Mouse (Mus musculus) limb, embryonic 12.5 days (tissue): ENCODE data around the gene L3mbtl1. TPM values are rescaled to one million over a fixed set of nuclear protein-coding genes. Genes with fewer than 3 reads are reported as not detected.

Experiments used
- ATAC-seq: fragments of 200-750 bp; cut with Nextera tagmentation; 2 replicates; pipeline ENCODE4 v1.8.0; 2017; ENCODE audit warnings: low read depth, moderate TSS enrichment; ENCODE audit not compliant: insufficient number of reproducible peaks, insufficient read depth, low FRiP score, low TSS enrichment
- H3K27ac ChIP-seq: fragments of 300-500 bp; sonication (generic); 2 replicates; pipeline ENCODE4 v1.5.1; 2016; ENCODE audit warnings: mild to moderate bottlenecking, moderate library complexity
- H3K27me3 ChIP-seq: fragments of 300-500 bp; sonication (generic); 2 replicates; pipeline ENCODE4 v1.6.1; 2016; ENCODE audit warnings: mild to moderate bottlenecking, moderate library complexity
- H3K36me3 ChIP-seq: fragments of 300-500 bp; sonication (generic); 2 replicates; pipeline ENCODE4 v1.6.1; 2016; ENCODE audit warnings: mild to moderate bottlenecking, moderate library complexity
- H3K4me1 ChIP-seq: fragments of 300-500 bp; sonication (generic); replicated peaks from 2 replicates; pipeline ENCODE4 v1.6.1; 2016
- H3K4me2 ChIP-seq: fragments of 300-500 bp; sonication (generic); 2 replicates; pipeline ENCODE4 v1.6.1; 2016; ENCODE audit warnings: mild to moderate bottlenecking, moderate library complexity
- H3K4me3 ChIP-seq: fragments of 300-500 bp; sonication (generic); replicated peaks from 2 replicates; pipeline ENCODE4 v1.5.1; 2016; ENCODE audit warnings: mild to moderate bottlenecking
- H3K9ac ChIP-seq: fragments of 300-500 bp; sonication (generic); replicated peaks from 2 replicates; pipeline ENCODE4 v1.6.1; 2016; ENCODE audit warnings: mild to moderate bottlenecking, moderate library complexity
- H3K9me3 ChIP-seq: fragments of 300-500 bp; sonication (generic); 2 replicates; pipeline ENCODE4 v1.6.1; 2016; ENCODE audit warnings: mild to moderate bottlenecking, moderate library complexity
- WGBS: fragments of 180-500 bp; shearing (Covaris S2); methylation state at CpG from one replicate; pipeline ENCODE4 v1.1.7; 2016; 5-methylcytosine and 5-hydroxymethylcytosine counted together
- polyA plus RNA-seq: library from polyadenylated mRNA; unstranded; fragments of >200 nt; fragmentation: Nextera tagmentation; extraction: Ambion mirVana; gene quantifications from 2 replicates; pipeline ENCODE4 v1.2.1, GENCODE M21; 2016

L3mbtl1 gene
- polyA plus RNA-seq, 1 experiment from 2014 or later, result 0.24 TPM

- no peak for ATAC-seq
- 78% methylated on average over 5 of the region's 5 CpGs for WGBS
- no peaks in the 10 kb centered on the region for H3K9me3 ChIP-seq
- no peaks in the 10 kb centered on the region for H3K36me3 ChIP-seq
- H3K4me2 ChIP-seq, result no peak overlapping the region
- no peaks in the 10 kb centered on the region; the same call in 1 of the 2 replicates for H3K4me1 ChIP-seq
- no peak overlapping the region for H3K4me3 ChIP-seq
- 0 out of 2 replicates have a peak, but pooled peaks cover 5% of the 10 kb centered on the region for H3K27me3 ChIP-seq
- no peak overlapping the region for H3K9ac ChIP-seq
- H3K27ac ChIP-seq, result no peak overlapping the region
Observed at GRCm38 (mm10) chr2:162973206-162973605, 29.9 kb downstream of the L3mbtl1 start.

- Histone ChIP-seq H3K27me3 (0 out of 2 replicates have a peak, but pooled peaks cover 5% of the 10 kb centered on the region), H3K4me3 (no peak overlapping the region), H3K4me1 (no peaks in the 10 kb centered on the region; the same call in 1 of the 2 replicates), H3K9me3 (no peaks in the 10 kb centered on the region), H3K4me2 (no peak overlapping the region), H3K9ac (no peak overlapping the region), H3K27ac (no peak overlapping the region), H3K36me3 (no peaks in the 10 kb centered on the region)
- 37% methylated on average over 11 of the region's 11 CpGs for WGBS
- no peak for ATAC-seq
Observed at GRCm38 (mm10) chr2:162973637-162974036, 30.4 kb downstream of the L3mbtl1 start.

DNA sequence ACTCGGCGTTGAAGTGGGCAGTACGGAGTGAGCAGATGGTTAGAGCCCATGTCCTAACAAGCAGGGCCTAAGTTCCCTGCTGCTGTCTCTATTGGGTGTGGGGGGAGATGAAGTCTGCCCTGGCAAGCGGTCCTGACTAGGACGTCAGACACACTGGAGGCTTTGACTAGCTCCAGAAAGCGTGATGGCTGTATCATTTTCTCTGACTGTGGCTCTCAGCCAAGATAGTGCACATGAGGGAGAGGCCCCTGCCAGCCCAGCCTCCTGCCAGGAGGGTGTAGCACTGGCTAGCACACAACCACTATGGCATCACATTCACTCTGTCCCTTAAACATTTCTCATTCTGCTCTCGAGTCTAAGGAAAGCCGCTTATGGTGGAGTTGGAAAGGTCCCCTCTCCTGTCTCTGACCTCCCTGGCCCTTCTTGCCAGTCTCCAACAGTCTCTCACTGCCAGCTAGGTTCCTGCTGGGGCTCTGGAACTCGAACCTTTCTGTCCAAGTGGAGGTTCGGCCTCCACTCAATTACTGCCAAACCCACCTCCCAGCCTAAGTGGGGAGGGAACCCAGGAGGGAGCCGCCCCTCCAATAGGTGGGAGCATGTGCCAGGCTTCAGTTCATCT lies 32.0 kb downstream of the L3mbtl1 start:
- Histone ChIP-seq H3K4me3 (no peak overlapping the region), H3K9ac (no peak overlapping the region), H3K9me3 (no peaks in the 10 kb centered on the region), H3K36me3 (no peaks in the 10 kb centered on the region), H3K4me1 (no peaks in the 10 kb centered on the region; the same call in 1 of the 2 replicates), H3K27ac (no peak overlapping the region), H3K27me3 (0 out of 2 replicates have a peak, but pooled peaks cover 5% of the 10 kb centered on the region), H3K4me2 (no peak overlapping the region)
- 79% methylated on average over 11 of the region's 11 CpGs for WGBS
- ATAC-seq, result 0 out of 2 replicates have a peak, but pooled peaks have one; percentile 2

- H3K9ac ChIP-seq, result no peak overlapping the region
- H3K36me3 ChIP-seq, result no peaks in the 10 kb centered on the region
- 76% methylated on average over 4 of the region's 4 CpGs for WGBS
- H3K4me3 ChIP-seq, result no peak overlapping the region
- no peak overlapping the region for H3K4me2 ChIP-seq
- no peak for ATAC-seq
- H3K4me1 ChIP-seq, result no peaks in the 10 kb centered on the region; the same call in 1 of the 2 replicates
- no peaks in the 10 kb centered on the region for H3K9me3 ChIP-seq
- 0 out of 2 replicates have a peak, but pooled peaks cover 2% of the 10 kb centered on the region for H3K27me3 ChIP-seq
- no peak overlapping the region for H3K27ac ChIP-seq
Observed at GRCm38 (mm10) chr2:162976001-162976400, 32.7 kb downstream of the L3mbtl1 start.

- 91% methylated on average over 6 of the region's 6 CpGs for whole genome bisulfite sequencing
- H3K4me3 ChIP-seq, result no peak overlapping the region
- no peaks in the 10 kb centered on the region for H3K4me1 ChIP-seq
- no peak for ATAC-seq
- no peak overlapping the region for H3K27ac ChIP-seq
- H3K4me2 ChIP-seq, result no peak overlapping the region
- no peak overlapping the region for H3K9ac ChIP-seq
- no peaks in the 10 kb centered on the region for H3K36me3 ChIP-seq
- H3K9me3 ChIP-seq, result no peaks in the 10 kb centered on the region
- peaks cover 8% of the 10 kb centered on the region; the same call in 1 of the 2 replicates for H3K27me3 ChIP-seq
Observed at GRCm38 (mm10) chr2:162984381-162984780, 41.1 kb downstream of the L3mbtl1 start.

GRCm38 (mm10) chr2:162985923-162986322 lies 42.7 kb downstream of the L3mbtl1 start:
- WGBS, result 69% methylated on average over 3 of the region's 3 CpGs
- Histone ChIP-seq H3K4me2 (no peak overlapping the region), H3K4me3 (no peak overlapping the region), H3K36me3 (no peaks in the 10 kb centered on the region), H3K4me1 (no peaks in the 10 kb centered on the region), H3K9me3 (no peaks in the 10 kb centered on the region), H3K27me3 (peaks cover 8% of the 10 kb centered on the region; the same call in 1 of the 2 replicates), H3K9ac (no peak overlapping the region), H3K27ac (no peak overlapping the region)
- ATAC-seq, result no peak

- Histone ChIP-seq H3K4me3 (no peak overlapping the region), H3K4me2 (no peak overlapping the region), H3K9ac (no peak overlapping the region), H3K4me1 (no peaks in the 10 kb centered on the region), H3K9me3 (no peaks in the 10 kb centered on the region), H3K36me3 (no peaks in the 10 kb centered on the region), H3K27ac (no peak overlapping the region), H3K27me3 (peaks cover 13% of the 10 kb centered on the region; the same call in 1 of the 2 replicates)
- WGBS, result 82% methylated on average over 3 of the region's 3 CpGs
- no peak for ATAC-seq
Observed at GRCm38 (mm10) chr2:162986764-162987163, 43.5 kb downstream of the L3mbtl1 start.

GRCm38 (mm10) chr2:162987218-162987617 lies 43.9 kb downstream of the L3mbtl1 start, which contains the start of gene Sgk2:
Gene Sgk2 (plus strand): TSS chr2:162987330.
- no peak within 1 kb of the TSS for H3K4me2 ChIP-seq
- WGBS, result 54% methylated on average over 8 of the region's 8 CpGs
- ATAC-seq, result no peak
- H3K27me3 ChIP-seq, result peaks cover 13% of the 10 kb centered on the region; the same call in 1 of the 2 replicates
- H3K4me3 ChIP-seq, result no peak within 1 kb of the TSS
- no peaks in the 10 kb centered on the region for H3K4me1 ChIP-seq
- H3K9me3 ChIP-seq, result no peaks in the 10 kb centered on the region
- no peak within 1 kb of the TSS for H3K27ac ChIP-seq
- H3K9ac ChIP-seq, result no peak within 1 kb of the TSS
- H3K36me3 ChIP-seq, result no peaks in the 10 kb centered on the region

DNA sequence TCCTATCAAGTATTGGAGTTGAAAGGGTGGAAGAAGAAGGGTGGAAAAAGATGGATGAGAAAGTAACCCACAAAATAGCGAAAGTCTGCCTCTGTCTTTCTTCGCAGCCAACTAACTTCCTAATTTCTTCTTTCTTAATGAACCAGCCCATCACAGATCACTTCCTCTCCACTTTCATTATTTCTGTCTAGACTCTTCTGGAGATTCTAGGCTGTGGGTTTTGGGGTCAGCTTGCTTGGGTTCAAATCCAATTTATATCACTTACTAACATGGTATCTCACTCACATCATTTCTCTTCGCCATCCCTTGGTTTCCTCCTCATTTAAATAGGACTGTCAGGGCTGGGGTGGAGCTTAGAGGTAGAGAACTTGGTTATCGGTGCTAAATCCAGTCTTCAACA lies 45.0 kb downstream of the L3mbtl1 start:
- no peaks in the 10 kb centered on the region for H3K9me3 ChIP-seq
- 87% methylated on average over 4 of the region's 4 CpGs for WGBS
- H3K4me2 ChIP-seq, result no peak overlapping the region
- H3K4me3 ChIP-seq, result no peak overlapping the region
- peaks cover 13% of the 10 kb centered on the region; the same call in 1 of the 2 replicates for H3K27me3 ChIP-seq
- no peak overlapping the region for H3K27ac ChIP-seq
- H3K9ac ChIP-seq, result no peak overlapping the region
- no peaks in the 10 kb centered on the region for H3K36me3 ChIP-seq
- no peaks in the 10 kb centered on the region for H3K4me1 ChIP-seq
- no peak for ATAC-seq

DNA sequence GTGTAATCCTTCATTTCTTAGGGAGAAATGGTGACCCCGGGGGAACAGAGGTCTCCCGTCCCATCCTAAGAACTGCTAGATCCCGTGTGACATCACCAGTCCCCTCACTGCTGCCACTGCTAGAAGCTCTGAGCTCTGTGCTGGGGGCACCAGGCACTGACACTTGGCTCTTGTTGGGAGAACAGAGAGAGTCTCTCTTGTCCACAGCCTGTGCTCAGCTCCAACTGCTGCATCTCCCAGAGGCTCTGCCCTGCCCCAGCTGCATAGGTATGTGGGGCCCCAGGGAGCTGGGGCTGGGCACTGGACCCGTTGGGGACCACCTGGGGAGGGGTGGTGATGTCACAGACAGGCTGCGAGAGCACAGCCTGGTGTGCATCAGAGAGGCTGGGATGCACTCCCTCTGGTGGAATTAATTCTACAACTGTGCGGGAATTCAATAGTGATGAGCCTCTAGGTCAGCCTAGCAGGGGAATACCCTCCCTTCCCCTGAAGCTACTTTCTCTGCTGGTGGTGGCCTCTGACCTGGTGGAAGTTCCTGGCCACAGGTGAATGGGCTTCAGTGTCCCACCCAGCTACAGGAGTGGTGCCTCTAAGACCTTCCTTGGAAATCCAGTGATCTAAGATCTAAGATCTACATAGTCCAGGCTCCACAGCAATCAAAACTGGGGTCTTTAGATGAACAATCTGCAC lies 48.3 kb downstream of the L3mbtl1 start:
- no peak for ATAC-seq
- H3K36me3 ChIP-seq, result no peaks in the 10 kb centered on the region

GRCm38 (mm10) chr2:162992084-162992437 lies 48.8 kb downstream of the L3mbtl1 start:
- Histone ChIP-seq H3K9me3 (no peaks in the 10 kb centered on the region), H3K27ac (no peak overlapping the region), H3K9ac (no peak overlapping the region), H3K4me3 (no peak overlapping the region), H3K36me3 (no peaks in the 10 kb centered on the region), H3K4me2 (no peak overlapping the region), H3K27me3 (0 out of 2 replicates have a peak, but pooled peaks cover 8% of the 10 kb centered on the region), H3K4me1 (no peaks in the 10 kb centered on the region)
- ATAC-seq, result no peak

More for the DNA sequence above, 48.3 kb downstream of the L3mbtl1 start:
- Histone ChIP-seq H3K4me2 (no peak overlapping the region), H3K4me1 (no peaks in the 10 kb centered on the region), H3K27me3 (peaks cover 13% of the 10 kb centered on the region; the same call in 1 of the 2 replicates), H3K9ac (no peak overlapping the region), H3K27ac (no peak overlapping the region), H3K9me3 (no peaks in the 10 kb centered on the region), H3K4me3 (no peak overlapping the region)
- WGBS, result 37% methylated on average over 6 of the region's 6 CpGs
